Mouse (Mus musculus): Measurements from ENCODE around the gene Prune2.

GRCm38 (mm10) chr19:16992151-16992550 lies 36.2 kb downstream of the Prune2 start:
- no peak for TF ChIP-seq CTCF (conservative IDR thresholded peaks at IDR 0.05; ENCODE audit: low read length)
- TF ChIP-seq POU5F1 (IDR thresholded peaks at IDR 0.05; ENCODE audit: borderline replicate concordance, low read length): no peak
- TF ChIP-seq NANOG (IDR thresholded peaks at IDR 0.05; ENCODE audit: borderline replicate concordance, low read length): no peak
